ENCODE assay signal across 10 mouse cellular contexts in genomic region chr9:119510902-119511301, GRCm38 (mm10).
DNase-seq lines count a peak whose midpoint lies in the region; ATAC-seq and TF ChIP-seq lines count a peak whose summit lies in the region.
"Had no signal": no experiment of that assay in that cellular context is flagged by ENCODE, and none has a peak within 500 bp of the region (broad histone marks: within the 10 kb centered on the region; RNA-seq: fewer than 3 reads in every experiment).

No protein-coding gene starts in this region.

- H3K4me3 ChIP-seq in cerebellum, adult 2 months (replicated peaks; ENCODE audit: insufficient read depth, low read depth, low read length), result no peak overlapping the region
- no peak overlapping the region for H3K4me3 ChIP-seq in forebrain, postnatal 0 days (ENCODE audit: low read depth, low read length)
- H3K4me3 ChIP-seq: limb, embryonic 12.5 days; myocyte had no signal

- ATAC-seq in forebrain, postnatal 0 days, result peak; percentile 96

- H3K9me3 ChIP-seq in forebrain, postnatal 0 days (ENCODE audit: low read length), result no peaks in the 10 kb centered on the region

- H3K27me3 ChIP-seq in cerebellum, adult 2 months (ENCODE audit: control insufficient read depth, insufficient read depth, low read length), result no peaks in the 10 kb centered on the region; the same call in 1 of the 2 replicates
- H3K27me3 ChIP-seq in forebrain, postnatal 0 days (ENCODE audit: insufficient read depth, low read length), result 0 out of 2 replicates have a peak, but pooled peaks cover 3% of the 10 kb centered on the region

- no peak for TF ChIP-seq POLR2A in cerebellum, adult 2 months (IDR thresholded peaks at IDR 0.05; ENCODE audit: borderline replicate concordance, insufficient read depth, low read length)

- intact Hi-C loops in left cerebral cortex, postnatal 36 days (cut with DNase I), result no loop called here
- intact Hi-C loops in gastrocnemius, postnatal 36 days (cut with DNase I), result no loop called here

- DNase-seq in kidney, postnatal 36 days, result peak; percentile 30 to 43
- no peak for DNase-seq in kidney, postnatal 10 days
- DNase-seq in cerebellum, adult 2 months, result peak; percentile 55 to 65
- peak; percentile 86 for DNase-seq in forebrain, postnatal 0 days
- DNase-seq in left cerebral cortex, postnatal 36 days (ENCODE audit: low spot score in 2 of 2), result peak; percentile 49 to 62
- no peak for DNase-seq in gastrocnemius, postnatal 36 days
- DNase-seq in heart, postnatal 4 days, result no peak
- no peak for DNase-seq in retina, postnatal 1 day

- no peak for TF ChIP-seq CTCF in cerebellum, adult 2 months (IDR thresholded peaks at IDR 0.05; ENCODE audit: borderline replicate concordance, insufficient read depth, low read depth, low read length)
- no peak for TF ChIP-seq CTCF in forebrain, postnatal 0 days (IDR thresholded peaks at IDR 0.05; ENCODE audit: low read depth)

- H3K4me1 ChIP-seq in cerebellum, adult 2 months (ENCODE audit: control insufficient read depth, insufficient read depth, low read length), result no peaks in the 10 kb centered on the region
- no peaks in the 10 kb centered on the region for H3K4me1 ChIP-seq in forebrain, postnatal 0 days (ENCODE audit: insufficient read depth)
- H3K4me1 ChIP-seq: limb, embryonic 12.5 days had no signal

- H3K36me3 ChIP-seq in forebrain, postnatal 0 days (ENCODE audit: insufficient read depth), result no peaks in the 10 kb centered on the region
- H3K36me3 ChIP-seq: limb, embryonic 12.5 days had no signal

- H3K4me2 ChIP-seq in forebrain, postnatal 0 days (ENCODE audit: low read depth), result no peak overlapping the region
- H3K4me2 ChIP-seq: limb, embryonic 12.5 days had no signal

- no peak overlapping the region for H3K9ac ChIP-seq in forebrain, postnatal 0 days
- H3K9ac ChIP-seq: limb, embryonic 12.5 days had no signal

- no peak overlapping the region for H3K27ac ChIP-seq in cerebellum, adult 2 months (ENCODE audit: insufficient read depth, low read length)
- H3K27ac ChIP-seq in forebrain, postnatal 0 days (ENCODE audit: low read depth, low read length), result no peak overlapping the region
- H3K27ac ChIP-seq: limb, embryonic 12.5 days had no signal

- WGBS in cerebellum, adult 2 months, result 8% methylated on average over 6 of the region's 6 CpGs
- 31% methylated on average over 6 of the region's 6 CpGs for WGBS in forebrain, postnatal 0 days

Comparison
In these comparisons a context has a peak if more than half of its experiments do, and no peak if none do; other contexts are left out.
1. DNase-seq: peak in kidney, postnatal 36 days (2 of 2), cerebellum, adult 2 months (2 of 2), forebrain, postnatal 0 days (single experiment) and left cerebral cortex, postnatal 36 days (2 of 2); none in kidney, postnatal 10 days (single experiment), gastrocnemius, postnatal 36 days (0 of 2), heart, postnatal 4 days (single experiment) and retina, postnatal 1 day (single experiment).